Mouse (Mus musculus): ENCODE measurements at regions not wholly inside any gene's neighbourhood (a gene's known extent, or its start where the extent isn't known, plus 50 kb on each side); places are given as distances from the start of the nearest gene placed in this dataset.

DNA sequence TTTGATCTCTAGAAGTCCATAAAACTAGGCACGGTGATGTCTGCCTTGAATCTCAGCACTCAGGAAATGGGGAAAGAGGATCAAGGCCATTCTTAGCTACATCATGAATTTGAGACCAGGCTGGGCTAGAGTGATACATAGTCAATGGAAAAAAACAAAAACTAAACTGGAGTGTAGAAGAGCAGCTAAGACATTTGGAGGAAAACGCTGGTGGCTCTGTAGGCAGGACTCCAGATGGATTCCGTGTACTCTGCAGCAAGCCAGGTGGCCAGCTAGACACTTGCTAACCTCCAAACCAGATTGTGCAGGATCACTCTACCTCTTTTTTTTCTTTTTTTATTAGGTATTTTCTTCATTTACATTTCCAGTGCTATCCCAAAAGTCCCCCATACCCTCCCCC, 161.0 kb upstream of the Nmur2 start:
- TF ChIP-seq CTCF (IDR thresholded peaks at IDR 0.05; ENCODE audit: control insufficient read depth, insufficient read depth, insufficient read length) (no peak), FOSL1 (IDR thresholded peaks at IDR 0.05; ENCODE audit: insufficient read depth, low read length, poor library complexity, severe bottlenecking) (no peak)

Measured in C2C12 (cell line).